Mouse (Mus musculus) myocyte (in vitro differentiated cells): ENCODE results near the gene P2ry2.

Experiments
- CEBPB ChIP-seq: IDR thresholded peaks from 2 replicates; pipeline ENCODE4 v1.6.1; 2011; ENCODE audit warnings: mild to moderate bottlenecking, moderate library complexity; ENCODE audit not compliant: poor library complexity, insufficient read depth, severe bottlenecking
- E2F4 ChIP-seq: IDR thresholded peaks from one replicate; pipeline ENCODE4 v1.6.1; 2011; ENCODE audit warnings: mild to moderate bottlenecking, control low read depth, moderate library complexity; ENCODE audit not compliant: insufficient read depth
- MAX ChIP-seq: IDR thresholded peaks from one replicate; pipeline ENCODE4 v1.6.1; 2011; ENCODE audit warnings: low read depth, mild to moderate bottlenecking, control low read depth
- MYOD1 ChIP-seq, 3 experiments: IDR thresholded peaks; one replicate each; pipeline ENCODE4 v1.6.1; 2011; ENCODE audit warnings: control low read depth in 2 of 3, low read depth in 2 of 3, mild to moderate bottlenecking in 2 of 3, moderate library complexity in 1 of 3; ENCODE audit not compliant: insufficient read length in 2 of 3, control insufficient read depth in 1 of 3
- MYOG ChIP-seq, 3 experiments: IDR thresholded peaks; one replicate each; pipeline ENCODE4 v1.6.1; 2011; ENCODE audit warnings: control low read depth in 2 of 3, low read depth in 2 of 3, mild to moderate bottlenecking in 2 of 3; ENCODE audit not compliant: insufficient read length in 2 of 3, control insufficient read depth in 1 of 3, insufficient read depth in 1 of 3
- POLR2A ChIP-seq: IDR thresholded peaks from one replicate; pipeline ENCODE4 v1.6.1; 2011; ENCODE audit warnings: low read depth, mild to moderate bottlenecking, control low read depth, moderate library complexity; ENCODE audit not compliant: insufficient read length
- POLR2AphosphoS2 ChIP-seq: IDR thresholded peaks from one replicate; pipeline ENCODE4 v1.6.1; 2011; ENCODE audit warnings: low read depth, control low read depth; ENCODE audit not compliant: insufficient read length
- SRF ChIP-seq: IDR thresholded peaks from one replicate; pipeline ENCODE4 v1.6.1; 2011; ENCODE audit warnings: low read depth; ENCODE audit not compliant: control insufficient read depth, insufficient read length
- TCF12 ChIP-seq: IDR thresholded peaks from one replicate; pipeline ENCODE4 v1.6.1; 2011; ENCODE audit warnings: mild to moderate bottlenecking, control low read depth; ENCODE audit not compliant: poor library complexity, insufficient read depth, severe bottlenecking
- TCF3 ChIP-seq: IDR thresholded peaks from one replicate; pipeline ENCODE4 v1.6.1; 2011; ENCODE audit warnings: low read depth, control low read depth; ENCODE audit not compliant: insufficient read length
- USF1 ChIP-seq: IDR thresholded peaks from one replicate; pipeline ENCODE4 v1.6.1; 2011; ENCODE audit warnings: low read depth, mild to moderate bottlenecking, control low read depth, moderate library complexity

- TF ChIP-seq USF1 (no peak), SRF (no peak), MYOG (IDR thresholded peaks at IDR 0.05; ENCODE audit: control insufficient read depth in 1 of 3, insufficient read depth in 1 of 3, insufficient read length in 2 of 3, low read depth in 2 of 3) (no peak), POLR2A (no peak), TCF12 (no peak), CEBPB (no peak), E2F4 (no peak), MAX (no peak), TCF3 (no peak), POLR2AphosphoS2 (no peak), MYOD1 (IDR thresholded peaks at IDR 0.05; ENCODE audit: control insufficient read depth in 1 of 3, insufficient read length in 2 of 3, low read depth in 2 of 3) (no peak)
These were observed 16.8 kb upstream of the P2ry2 start for GRCm38 (mm10) chr7:101029446-101029845.
